Mouse (Mus musculus): ENCODE results near the gene Cep97.

- no peak for TF ChIP-seq POLR2A (IDR thresholded peaks at IDR 0.05; ENCODE audit: control insufficient read depth, extremely low read depth, insufficient read depth, low read length, poor library complexity)
- TF ChIP-seq CTCF (IDR thresholded peaks at IDR 0.05; ENCODE audit: borderline replicate concordance, control insufficient read depth, extremely low read depth, insufficient read depth, low read length, poor library complexity), result no peak
Measured at GRCm38 (mm10) chr16:55890346-55891136, 44.1 kb downstream of the Cep97 start.
